Mouse (Mus musculus) testis, adult 2 months (tissue): ENCODE results near the gene Tab2.

Experiments used
- CTCF ChIP-seq: fragments of 200-500 bp; IDR thresholded peaks from 2 replicates; pipeline ENCODE4 v1.5.1; 2012; ENCODE audit warnings: low read depth, mild to moderate bottlenecking, inconsistent platforms, low read length, moderate library complexity; ENCODE audit not compliant: control insufficient read depth, insufficient read depth, insufficient replicate concordance
- POLR2A ChIP-seq: fragments of 200-500 bp; IDR thresholded peaks from 2 replicates; pipeline ENCODE4 v1.6.1; 2012; ENCODE audit warnings: low read depth, mild to moderate bottlenecking, inconsistent platforms, low read length, moderate library complexity; ENCODE audit not compliant: control insufficient read depth

DNA sequence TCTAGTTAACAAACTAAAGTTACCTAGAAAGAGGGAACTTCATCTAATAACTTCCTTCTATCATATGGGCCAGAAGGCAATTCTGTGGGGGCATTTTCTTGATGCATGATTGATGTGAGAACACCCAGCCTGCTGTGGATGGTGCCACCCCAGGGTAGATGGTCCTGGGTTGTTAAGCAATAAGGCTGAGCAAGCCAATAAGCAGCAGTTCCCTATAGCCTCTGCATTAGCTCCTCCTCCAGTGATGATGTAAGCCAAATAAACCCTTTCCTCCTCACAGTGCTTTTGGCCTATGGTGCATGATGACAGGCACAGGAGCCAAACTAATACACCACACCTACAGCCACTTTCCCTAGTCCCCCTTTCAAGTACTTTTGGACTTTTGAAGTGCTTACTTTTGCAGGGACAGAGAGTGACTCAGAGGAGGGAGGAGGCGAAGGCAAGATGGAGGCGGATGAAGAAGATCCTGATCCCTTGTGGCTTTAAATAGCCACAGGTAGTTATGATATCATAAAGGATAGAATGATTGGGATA, 12.8 kb upstream of the Tab2 start:
- TF ChIP-seq POLR2A (no peak), CTCF (no peak)
